Mouse (Mus musculus): ENCODE measurements around the gene BC049762. TPM values are rescaled to one million over a fixed set of nuclear protein-coding genes. Genes with fewer than 3 reads are reported as not detected.

BC049762 gene
- polyA plus RNA-seq, 1 experiment from 2014 or later: 0.36 TPM

Other genes with a start within 250 kb of the BC049762 start
- not detected in 2 replicates for gene Olfr54, start 248.8 kb downstream of the BC049762 start, polyA plus RNA-seq (2014; fragmentation: Nextera tagmentation; extraction: Ambion mirVana)
- not detected in 2 replicates for gene Olfr1375, start 214.9 kb downstream of the BC049762 start, polyA plus RNA-seq (2014; fragmentation: Nextera tagmentation; extraction: Ambion mirVana)
- gene Zfp354a, start 203.8 kb downstream of the BC049762 start, polyA plus RNA-seq (2014; fragmentation: Nextera tagmentation; extraction: Ambion mirVana): 6.6 and 8.2 TPM in 2 replicates
- not detected in 2 replicates for gene Gm12569, start 42.6 kb downstream of the BC049762 start, polyA plus RNA-seq (2014; fragmentation: Nextera tagmentation; extraction: Ambion mirVana)
- 83.6 and 87.1 TPM in 2 replicates for gene Clk4, start 1.3 kb downstream of the BC049762 start, polyA plus RNA-seq (2014; fragmentation: Nextera tagmentation; extraction: Ambion mirVana)
- gene Col23a1, start 26.9 kb upstream of the BC049762 start, polyA plus RNA-seq (2014; fragmentation: Nextera tagmentation; extraction: Ambion mirVana): 10.3 and 10.7 TPM in 2 replicates